Mouse (Mus musculus): Measurements from ENCODE around the gene Mast4.
A peak's percentile ranks its signal among the peaks of the same experiment; 100 is the strongest.

Mast4 gene

DNA sequence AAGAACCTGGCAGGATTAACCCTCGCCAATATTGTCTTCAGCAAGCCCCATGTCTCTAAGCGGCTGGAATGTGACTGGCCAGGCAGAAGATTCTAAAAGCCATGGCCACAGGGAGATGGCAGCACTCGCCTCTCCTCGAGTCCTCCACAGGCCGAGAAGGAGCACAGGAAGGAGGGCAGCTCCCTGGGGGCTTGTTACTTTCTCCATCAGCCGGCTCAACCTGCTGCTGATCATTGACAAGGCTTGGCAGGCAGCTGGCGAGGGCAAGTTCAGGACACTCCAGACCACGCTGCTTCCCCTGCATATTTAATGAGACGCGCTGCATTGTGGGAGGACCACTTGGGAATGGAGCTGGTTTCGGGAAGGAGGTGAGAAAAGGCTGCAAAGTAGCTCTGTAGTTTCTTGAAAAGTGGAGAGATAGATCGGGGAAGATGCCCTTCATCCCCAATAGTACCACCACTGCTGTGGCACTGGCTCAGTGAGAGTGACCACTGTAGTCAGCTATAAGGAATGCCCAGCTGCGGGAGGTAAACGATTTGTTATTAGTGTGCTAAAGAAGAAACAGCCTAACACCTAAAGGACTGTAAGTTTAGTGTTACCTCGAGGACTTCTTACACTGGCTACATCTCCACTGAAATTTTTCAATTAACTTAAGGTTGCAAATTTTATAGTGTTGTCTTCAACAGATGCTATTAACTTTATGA, 523.0 kb downstream of the Mast4 start:
- no peak for DNase-seq (ENCODE audit: low read depth, low spot score)

DNA sequence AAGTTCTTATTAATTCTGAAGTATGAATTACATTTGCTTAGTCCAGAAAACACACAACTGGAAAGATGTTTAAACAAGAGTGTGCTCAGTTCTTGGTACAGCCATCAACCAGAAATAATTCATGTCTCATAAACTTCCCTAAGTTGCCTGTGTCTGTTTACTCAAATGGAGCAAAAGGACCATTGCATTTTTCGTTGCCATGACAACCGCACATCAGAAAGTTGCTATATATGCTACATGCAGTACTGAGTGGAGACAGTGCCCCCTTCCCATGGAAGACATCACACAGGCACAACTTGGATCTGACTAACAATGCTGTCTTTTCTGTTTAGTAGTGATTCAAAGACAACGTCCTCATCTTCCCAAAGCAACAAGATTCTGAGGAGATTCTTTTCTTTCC, 527.6 kb downstream of the Mast4 start:
- no peak for DNase-seq (ENCODE audit: low read depth, low spot score)

DNA sequence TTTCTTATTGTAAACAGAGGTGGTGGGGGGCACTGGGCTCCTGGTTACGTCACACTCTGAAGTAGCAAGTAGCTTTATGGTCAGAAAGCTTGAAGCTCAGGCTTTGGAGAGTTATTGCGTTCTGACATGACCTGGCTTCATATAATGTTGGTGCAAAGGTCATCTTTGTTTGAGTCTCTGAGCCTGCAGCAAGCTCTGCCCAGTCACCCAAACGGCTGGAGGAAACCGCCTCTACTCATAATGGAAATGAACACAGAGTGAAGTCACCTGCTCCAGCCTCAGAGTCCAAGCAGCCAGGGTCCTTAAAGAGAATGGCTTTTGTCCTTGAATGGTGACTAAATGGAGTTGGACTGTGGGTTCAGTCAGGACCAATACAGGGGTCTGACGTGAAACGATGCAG, 529.1 kb downstream of the Mast4 start:
- DNase-seq (ENCODE audit: low read depth, low spot score): no peak

DNA sequence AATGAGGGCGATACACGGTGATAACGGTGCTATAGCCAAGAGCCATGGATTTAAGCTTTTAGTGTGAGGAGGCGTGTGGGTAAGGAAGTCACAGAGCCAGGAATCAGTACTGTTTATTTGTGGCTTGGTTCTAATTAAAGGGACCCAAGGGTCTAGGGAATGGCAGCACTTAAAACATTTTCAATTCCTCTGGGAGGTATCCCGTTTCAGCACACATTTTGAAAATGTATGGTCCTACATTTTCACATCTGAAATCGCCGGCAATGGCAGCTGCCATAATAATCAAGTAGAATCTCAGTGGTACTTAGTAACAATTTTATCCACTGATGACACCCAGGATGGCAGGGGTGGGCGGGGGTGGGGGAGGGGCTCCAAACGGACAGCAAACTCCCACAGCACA, 531.1 kb downstream of the Mast4 start:
- no peak for DNase-seq (ENCODE audit: low read depth, low spot score)

DNA sequence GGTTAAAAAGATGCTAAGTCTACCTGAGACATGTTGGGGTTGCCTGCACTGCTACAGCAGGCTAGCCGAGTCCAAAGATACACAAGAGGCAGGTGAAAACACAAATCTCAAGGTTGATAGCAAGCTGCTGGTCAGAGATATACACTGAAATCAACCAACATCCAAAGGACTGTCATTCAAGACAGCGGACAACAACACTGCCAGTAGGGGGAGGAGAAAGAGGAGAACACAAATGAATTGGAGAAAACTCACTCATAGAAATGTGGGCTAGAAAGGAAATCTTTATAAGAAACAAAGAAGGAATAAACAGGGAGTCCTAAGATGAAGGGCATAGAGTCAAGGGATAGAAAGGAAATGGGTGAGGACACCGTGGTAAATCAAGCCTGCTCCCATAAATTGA, 542.1 kb downstream of the Mast4 start:
- no peak for DNase-seq (ENCODE audit: low read depth, low spot score)

DNA sequence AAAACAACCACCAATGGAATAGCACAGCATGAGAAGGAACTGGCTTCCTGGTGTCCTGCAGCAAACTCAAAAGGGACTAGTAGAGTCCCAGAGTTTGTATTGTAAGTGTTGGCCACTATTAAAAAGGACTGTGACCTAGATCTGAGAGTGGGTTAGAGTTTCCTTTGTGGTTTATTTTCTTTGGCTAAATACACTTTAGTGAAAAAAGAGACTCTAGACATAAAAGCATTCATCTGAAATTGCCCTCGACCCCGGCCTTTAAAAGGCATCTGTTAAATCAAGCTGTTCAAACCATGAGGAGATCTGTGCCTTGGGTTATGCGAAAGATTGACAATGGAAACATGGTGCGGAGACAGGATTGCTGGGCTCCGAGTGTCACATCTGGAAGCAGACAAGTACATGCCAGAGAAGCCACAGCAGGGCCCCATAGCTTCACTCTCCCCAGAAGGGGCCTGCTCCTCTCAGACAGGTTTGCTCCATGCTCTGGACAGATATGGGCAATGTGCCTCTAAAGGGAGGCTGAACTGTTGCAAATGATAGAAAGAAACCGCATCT, 543.6 kb downstream of the Mast4 start:
- no peak for DNase-seq (ENCODE audit: low read depth, low spot score)

DNA sequence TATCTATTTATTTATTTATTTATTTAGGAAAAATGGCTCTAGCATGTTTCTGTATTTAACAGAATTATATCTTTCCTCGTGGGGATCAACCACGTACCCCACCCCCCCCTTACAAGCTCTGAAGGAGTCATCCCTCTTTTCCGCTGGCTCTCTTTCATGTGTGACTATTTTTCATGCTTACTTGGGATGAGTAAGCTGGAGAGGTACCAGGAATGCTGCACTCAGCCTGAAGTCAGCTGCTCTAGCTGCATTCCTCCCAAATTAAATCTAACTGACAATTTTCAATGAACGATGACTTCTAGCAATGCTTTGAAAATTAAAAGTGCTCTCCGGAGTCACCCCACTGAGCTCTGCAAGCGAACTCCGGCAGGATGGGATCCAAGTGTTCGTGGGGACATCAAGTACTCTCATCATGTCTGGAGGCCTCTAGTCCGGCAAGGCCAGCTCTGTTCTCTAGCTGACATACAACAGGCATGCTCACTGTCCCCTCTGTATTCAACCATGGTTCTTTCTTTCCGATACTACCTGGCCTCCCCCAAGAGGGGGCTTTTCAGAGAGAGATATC, 547.5 kb downstream of the Mast4 start:
- no peak for DNase-seq (ENCODE audit: low read depth, low spot score)

DNA sequence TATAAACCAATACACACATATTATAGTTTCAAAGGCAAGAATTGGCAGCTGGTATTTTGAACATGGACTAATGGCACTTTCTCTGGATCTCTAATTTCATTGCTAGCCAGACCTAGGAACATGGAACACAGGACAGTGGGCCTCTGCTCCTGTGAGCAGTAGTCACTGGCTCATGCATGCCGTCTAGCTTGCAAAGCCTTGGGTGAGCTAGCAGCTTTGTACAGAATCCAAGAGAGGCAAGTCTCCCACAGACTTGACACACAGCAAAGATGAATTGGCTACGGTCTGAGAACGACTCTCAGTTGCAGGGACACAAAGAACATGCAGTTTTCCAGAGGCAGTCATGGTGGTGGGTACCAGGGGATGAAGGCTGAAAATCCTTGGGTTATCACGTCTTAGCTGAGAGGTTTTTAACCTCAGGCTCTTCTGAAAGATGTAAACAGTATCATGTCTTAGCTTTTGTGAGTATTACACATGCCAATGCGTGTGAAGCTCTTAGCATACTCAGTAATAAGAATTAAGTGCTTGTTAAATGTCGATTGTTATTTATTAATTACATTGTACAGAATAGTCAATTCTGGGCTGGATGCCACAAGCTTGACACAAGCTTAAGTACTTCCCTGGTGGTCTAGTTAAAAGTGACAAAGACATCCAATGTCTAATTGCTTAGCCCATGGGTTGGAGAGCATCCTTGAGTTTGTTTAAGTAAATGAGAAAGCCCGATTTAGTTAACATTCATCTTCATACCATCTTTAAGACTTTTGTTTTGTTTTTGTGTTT, 550.6 kb downstream of the Mast4 start:
- DNase-seq (ENCODE audit: low read depth, low spot score): no peak

DNA sequence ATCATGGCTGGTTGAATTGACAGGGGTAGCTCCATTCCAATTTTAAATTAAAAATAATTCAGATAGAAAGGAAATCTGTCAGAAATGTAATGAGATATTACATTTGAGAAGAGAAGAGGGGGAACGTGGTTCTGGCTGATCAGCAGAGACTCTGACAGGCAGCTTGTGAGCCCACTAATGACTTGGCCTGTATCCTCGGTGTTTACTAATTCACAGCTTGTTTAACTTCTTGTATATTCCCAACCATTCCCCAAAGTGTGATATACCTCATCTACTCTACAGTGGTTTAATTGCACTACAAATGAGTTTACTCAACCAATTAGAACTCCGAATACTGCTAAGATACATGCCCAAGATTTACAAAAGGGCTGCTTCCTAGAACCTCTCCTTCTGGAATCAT, 555.0 kb downstream of the Mast4 start:
- no peak for DNase-seq (ENCODE audit: low read depth, low spot score)

DNA sequence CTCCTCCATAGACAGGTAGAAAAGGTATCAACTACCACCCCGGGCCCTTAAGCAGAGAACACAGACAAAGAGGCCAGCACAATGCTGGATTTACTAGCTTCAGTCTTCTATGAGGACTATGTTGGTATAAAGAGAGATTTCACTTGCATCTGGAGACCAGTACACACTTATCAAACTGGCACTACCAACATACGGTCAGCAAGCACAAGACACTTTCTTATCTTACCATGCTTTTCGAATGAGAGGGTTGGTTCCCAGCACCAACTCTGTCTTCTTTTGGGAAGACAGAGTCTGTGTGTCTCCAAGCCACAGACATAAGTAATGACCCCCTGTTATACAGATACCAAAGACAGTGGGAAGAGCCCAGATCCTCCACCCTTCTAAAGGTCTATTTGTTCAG, 555.4 kb downstream of the Mast4 start:
- DNase-seq (ENCODE audit: low read depth, low spot score): no peak

DNA sequence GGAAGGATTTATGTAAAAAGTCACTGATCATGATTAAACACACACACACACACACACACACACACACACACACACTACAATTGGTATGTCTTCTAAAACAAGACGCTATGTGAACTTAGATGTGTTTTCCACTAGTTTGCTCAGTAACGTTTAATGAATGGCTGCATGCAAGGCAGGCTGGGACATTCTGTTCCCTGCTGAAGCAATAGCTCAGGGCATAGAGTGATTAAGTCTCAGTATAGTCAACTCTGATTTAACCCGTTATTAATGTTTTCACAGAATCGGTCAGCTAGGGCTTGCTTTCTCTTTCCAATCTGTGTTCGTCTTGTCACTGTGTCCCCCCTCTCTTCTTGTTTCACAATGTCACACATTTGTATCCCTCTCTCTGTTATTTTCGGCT, 558.8 kb downstream of the Mast4 start:
- no peak for DNase-seq (ENCODE audit: low read depth, low spot score)

DNA sequence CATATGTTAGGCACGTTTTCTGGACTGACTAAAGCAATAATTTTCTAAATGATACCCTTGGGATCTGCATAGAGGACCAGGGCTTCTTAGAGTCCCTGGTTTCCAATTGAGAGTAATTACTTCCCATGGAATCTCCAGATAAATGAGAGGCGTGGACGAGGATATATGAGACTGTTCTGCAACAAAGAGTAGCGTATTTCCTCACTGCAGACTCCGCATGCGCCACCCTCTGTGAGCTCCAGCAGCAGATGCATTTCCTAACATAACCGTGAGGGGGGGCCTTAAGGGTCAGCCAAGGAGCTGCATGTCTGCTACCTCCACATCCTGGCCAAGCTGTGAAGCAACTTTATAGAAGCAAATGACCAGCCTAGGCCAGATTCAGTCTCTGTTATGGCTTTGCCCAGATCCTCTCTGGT, 559.5 kb downstream of the Mast4 start:
- DNase-seq (ENCODE audit: low read depth, low spot score): no peak

DNA sequence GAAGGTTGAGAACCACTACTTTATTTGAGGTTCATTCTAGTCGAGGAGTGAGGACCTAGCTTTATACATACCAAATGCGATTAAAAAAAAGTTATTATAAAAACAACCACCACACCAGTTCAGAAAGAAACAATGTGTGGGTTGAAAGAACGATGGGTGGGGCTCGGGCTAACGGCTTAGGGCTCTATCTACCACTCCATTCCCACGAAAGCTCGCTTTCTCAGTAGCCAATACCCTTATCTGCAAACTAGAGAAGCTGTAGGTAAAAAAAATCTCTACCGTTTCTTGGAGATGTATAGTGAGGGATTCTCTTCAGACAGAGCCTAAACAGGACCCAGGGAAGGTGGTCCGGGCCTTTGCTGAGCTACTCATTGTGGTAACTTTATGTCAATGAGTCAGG, 561.1 kb downstream of the Mast4 start:
- DNase-seq (ENCODE audit: low read depth, low spot score): no peak

DNA sequence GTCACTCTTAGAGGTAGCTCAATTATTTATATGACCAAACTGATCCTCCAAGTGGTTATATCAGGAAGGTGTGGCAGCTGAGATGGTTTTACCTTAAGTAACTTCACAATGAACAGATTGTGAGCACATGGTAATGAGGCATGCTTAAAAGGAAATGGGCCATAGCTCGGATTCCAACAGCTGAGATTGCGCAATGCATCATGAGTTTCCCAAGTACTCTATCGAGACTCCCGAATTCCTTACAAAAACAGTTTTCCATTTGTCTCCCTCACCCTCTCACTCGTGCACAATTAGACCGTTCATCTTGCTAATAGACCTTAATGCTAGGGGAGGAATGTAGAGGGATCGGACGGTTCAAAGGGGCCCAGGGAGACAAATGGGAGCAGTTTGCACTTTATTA, 564.1 kb downstream of the Mast4 start:
- no peak for DNase-seq (ENCODE audit: low read depth, low spot score)

DNA sequence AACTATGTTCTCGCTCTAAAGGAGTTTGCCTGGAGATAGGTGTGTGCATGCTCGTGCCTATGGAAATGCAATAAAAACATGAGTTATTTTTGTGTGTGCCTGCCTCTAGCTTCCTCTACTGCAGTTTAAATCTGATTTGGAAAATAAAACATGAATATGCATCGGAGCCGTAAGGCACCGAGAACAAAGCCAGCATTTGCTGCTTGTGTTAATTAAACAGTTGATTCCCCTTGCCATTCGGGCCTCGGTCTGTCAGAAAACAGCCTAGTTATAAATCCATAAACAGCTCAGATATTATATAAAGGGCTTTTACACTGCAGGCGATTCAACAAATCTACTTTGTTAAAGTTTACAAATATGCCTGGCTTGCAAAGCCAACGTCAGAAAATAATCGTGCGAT, 565.8 kb downstream of the Mast4 start:
- DNase-seq (ENCODE audit: low read depth, low spot score): peak; percentile 11

DNA sequence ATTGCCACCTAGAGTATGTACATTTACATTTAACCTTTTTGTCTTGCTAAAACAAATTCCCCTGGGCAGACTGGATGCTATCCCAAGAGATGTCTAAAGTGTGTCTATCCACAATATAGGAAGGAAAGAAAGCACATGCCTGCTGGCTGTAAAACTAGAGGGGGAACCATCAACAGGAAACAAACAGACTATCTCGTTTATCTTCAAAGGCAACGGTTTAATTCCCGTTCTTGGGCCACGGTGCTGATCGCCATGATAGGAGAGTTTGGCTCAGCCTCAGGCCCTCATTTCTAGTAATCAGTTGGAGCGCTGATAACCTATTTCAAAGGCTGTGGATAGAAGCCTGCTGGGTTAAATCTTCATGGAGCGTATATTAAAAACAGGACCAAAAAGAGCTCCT, 567.2 kb downstream of the Mast4 start:
- no peak for DNase-seq (ENCODE audit: low read depth, low spot score)

DNA sequence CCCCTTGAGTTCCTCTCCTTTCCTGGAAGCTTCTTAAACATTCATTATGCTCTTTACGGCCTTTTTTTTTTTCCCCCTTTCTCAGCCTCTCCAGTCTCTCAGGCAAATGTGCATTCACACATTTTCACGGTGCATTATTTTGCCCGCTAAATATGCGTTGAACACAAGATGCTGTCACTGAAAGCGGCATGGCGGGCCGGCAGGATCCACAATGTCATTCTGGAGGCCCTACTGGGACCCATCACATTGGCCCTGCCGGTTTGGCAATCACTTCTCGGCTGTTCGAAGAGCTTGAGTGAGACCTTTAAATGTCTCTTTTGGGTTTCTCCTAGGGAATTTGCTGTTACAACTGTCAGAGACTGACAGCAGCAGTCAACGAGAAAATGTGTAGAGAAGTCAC, 569.1 kb downstream of the Mast4 start:
- DNase-seq (ENCODE audit: low read depth, low spot score): no peak

DNA sequence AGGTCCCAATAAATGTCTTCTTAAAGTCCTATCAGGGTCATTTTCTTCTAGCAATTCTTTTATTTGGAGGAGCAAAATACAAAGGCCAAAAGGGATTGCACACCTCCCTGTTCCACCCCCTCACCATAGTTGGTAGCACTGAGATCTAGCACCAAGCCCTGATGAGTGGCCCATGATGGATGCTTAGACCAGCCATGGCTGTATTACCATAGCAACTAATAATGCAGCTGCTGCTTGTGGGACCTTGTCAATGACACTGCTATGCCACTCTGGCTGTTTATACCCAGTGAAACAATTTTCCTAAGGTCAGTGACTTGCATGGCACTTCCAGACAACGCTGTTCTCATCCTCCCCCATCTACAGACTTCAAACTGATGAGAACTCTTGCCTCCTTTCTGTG, 570.1 kb downstream of the Mast4 start:
- DNase-seq (ENCODE audit: low read depth, low spot score): no peak

DNA sequence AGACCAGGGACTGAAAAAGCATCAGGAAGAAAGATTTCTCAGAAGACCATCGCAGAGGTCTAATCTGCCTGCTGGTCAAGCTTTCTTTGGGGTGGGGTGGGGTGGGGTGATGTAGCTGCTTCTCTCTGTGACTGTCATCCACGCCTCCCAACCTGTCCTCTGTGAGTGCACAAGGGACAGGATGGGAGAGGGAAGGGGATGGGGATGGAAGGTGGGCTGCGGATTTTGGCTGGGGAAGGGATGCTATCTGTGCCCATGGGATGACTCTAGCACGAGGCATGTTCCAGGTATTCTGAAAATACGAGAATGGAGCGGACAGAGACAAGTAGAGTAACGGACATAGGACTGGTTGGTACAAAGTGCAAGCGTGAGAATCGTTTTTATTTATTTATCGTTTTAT, 572.1 kb downstream of the Mast4 start:
- DNase-seq (ENCODE audit: low read depth, low spot score): no peak

DNA sequence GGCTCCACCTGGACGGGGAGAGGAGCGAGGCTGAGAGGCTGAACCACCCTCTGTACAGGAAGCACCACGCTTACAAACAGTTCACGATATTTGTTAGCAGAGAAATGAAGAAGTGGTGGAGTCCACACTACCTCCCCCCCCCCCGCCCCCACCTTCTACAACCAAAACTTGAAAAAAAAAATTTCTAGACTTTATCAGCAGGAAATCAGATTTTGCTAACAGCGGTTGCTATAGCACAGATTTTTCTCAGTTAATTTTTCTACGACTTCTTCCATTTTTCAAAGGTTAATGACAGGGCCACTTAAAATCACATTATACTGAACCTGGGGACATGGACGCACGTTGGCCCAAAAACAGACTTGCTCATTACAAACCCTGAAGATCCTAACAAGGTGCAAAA, 572.9 kb downstream of the Mast4 start:
- no peak for DNase-seq (ENCODE audit: low read depth, low spot score)

DNA sequence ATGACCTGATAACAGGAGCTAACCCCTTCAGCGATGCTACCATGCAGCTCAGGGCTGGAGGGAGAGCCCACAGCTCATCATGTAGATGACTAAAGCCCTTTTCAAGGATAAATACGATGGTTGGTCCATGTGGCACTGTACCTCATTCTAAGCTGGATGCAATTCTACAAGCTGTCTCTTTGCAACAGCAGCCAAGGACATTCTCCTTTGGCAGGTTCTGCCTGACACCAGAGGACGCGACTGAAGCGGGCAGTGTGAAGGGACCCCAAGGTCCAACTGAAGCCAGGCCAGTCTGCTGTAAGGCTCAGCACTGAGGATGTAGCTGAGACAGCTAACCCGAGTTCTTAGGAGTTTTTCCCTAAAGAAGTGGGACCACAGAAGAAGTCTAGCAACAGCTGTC, 576.3 kb downstream of the Mast4 start:
- no peak for DNase-seq (ENCODE audit: low read depth, low spot score)

DNA sequence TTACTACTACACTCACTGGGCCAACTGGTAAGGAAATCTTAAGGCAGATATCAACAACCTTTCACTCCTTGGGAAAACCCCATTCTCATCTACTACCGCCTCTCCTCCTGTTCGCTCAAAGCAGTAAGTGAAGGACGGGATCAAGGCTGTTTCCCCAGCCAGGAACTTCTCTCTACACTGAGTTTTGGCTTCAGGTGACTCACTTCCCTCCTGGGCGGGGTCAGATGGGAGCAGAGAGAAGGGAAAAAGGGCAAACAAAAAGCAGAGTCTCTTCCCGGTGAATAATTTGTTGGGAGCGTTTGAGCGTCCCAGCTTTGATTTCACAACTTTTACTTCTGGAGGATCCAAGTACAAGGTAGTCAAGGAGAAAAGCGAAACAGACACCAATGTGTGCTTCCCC, 578.2 kb downstream of the Mast4 start:
- DNase-seq (ENCODE audit: low read depth, low spot score): no peak

DNA sequence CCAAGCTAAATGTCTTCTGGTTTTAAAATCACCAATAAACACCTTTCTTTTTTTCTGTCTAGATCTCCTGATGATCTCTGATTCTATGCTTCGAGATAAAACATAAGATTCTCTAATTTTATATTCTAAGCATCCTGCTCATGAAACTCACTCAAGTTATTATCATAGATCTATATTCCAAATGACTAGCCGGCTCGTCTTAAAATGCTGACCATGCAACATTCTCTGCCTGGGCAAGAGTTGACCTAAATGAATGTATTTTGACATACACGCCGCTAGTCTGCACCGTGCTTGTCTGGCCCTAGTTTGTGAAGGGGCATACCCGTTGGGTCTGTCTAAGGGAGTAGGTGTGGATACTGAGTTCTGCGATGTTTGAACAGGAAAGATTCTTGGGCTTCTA, 579.2 kb downstream of the Mast4 start:
- no peak for DNase-seq (ENCODE audit: low read depth, low spot score)

All from retina, adult 2 months (tissue).